Mouse (Mus musculus): Measurements from ENCODE around the gene Cd3d. TPM values are rescaled to one million over a fixed set of nuclear protein-coding genes. Genes with fewer than 3 reads are reported as not detected.

Gene Cd3d
- polyA plus RNA-seq, 1 experiment from 2014 or later, result 0.37 TPM

- Histone ChIP-seq H3K27me3 (ENCODE audit: insufficient read depth, low read length) (no peaks in the 10 kb centered on the region), H3K9me3 (replicated peaks; ENCODE audit: low read length) (no peaks in the 10 kb centered on the region), H3K36me3 (ENCODE audit: insufficient read depth, low read length) (no peaks in the 10 kb centered on the region), H3K4me2 (ENCODE audit: low read length) (no peak within 1 kb of the TSS), H3K27ac (no peak within 1 kb of the TSS), H3K4me1 (replicated peaks; ENCODE audit: insufficient read depth, low read length) (no peaks in the 10 kb centered on the region), H3K9ac (ENCODE audit: low read depth, low read length) (no peak within 1 kb of the TSS), H3K4me3 (replicated peaks; ENCODE audit: low read depth, low read length) (no peak within 1 kb of the TSS)
- WGBS, result 87% methylated on average over 19 of the region's 19 CpGs
- no peak for TF ChIP-seq CTCF (IDR thresholded peaks at IDR 0.05; ENCODE audit: low read depth)
- DNase-seq (ENCODE audit: low spot score), result no peak
- no peak for ATAC-seq (replicated peaks; ENCODE audit: low FRiP score, low read depth)
These were observed 27.8 kb downstream of the Cd3d start, which contains the start of gene Cd3e for GRCm38 (mm10) chr9:45009180-45010078. TSS of gene Cd3e (minus strand) at chr9:45009627.

- Histone ChIP-seq H3K36me3 (ENCODE audit: insufficient read depth, low read length) (no peaks in the 10 kb centered on the region), H3K27me3 (ENCODE audit: insufficient read depth, low read length) (no peaks in the 10 kb centered on the region), H3K9me3 (replicated peaks; ENCODE audit: low read length) (no peaks in the 10 kb centered on the region), H3K4me1 (replicated peaks; ENCODE audit: insufficient read depth, low read length) (no peaks in the 10 kb centered on the region), H3K27ac (no peak overlapping the region), H3K4me2 (ENCODE audit: low read length) (no peak overlapping the region), H3K9ac (ENCODE audit: low read depth, low read length) (no peak overlapping the region), H3K4me3 (replicated peaks; ENCODE audit: low read depth, low read length) (no peak overlapping the region)
- no peak for ATAC-seq (replicated peaks; ENCODE audit: low FRiP score, low read depth)
- 72% methylated on average over 4 of the region's 4 CpGs for WGBS
- no peak for DNase-seq (ENCODE audit: low spot score)
- TF ChIP-seq CTCF (IDR thresholded peaks at IDR 0.05; ENCODE audit: low read depth), result no peak
These were observed 28.9 kb downstream of the Cd3d start for GRCm38 (mm10) chr9:45010461-45010860.

GRCm38 (mm10) chr9:45011291-45011690, 29.7 kb downstream of the Cd3d start:
- TF ChIP-seq CTCF (IDR thresholded peaks at IDR 0.05; ENCODE audit: low read depth), result no peak
- WGBS, result 42% methylated on average over 6 of the region's 6 CpGs
- Histone ChIP-seq H3K4me3 (replicated peaks; ENCODE audit: low read depth, low read length) (no peak overlapping the region), H3K4me2 (ENCODE audit: low read length) (no peak overlapping the region), H3K9me3 (replicated peaks; ENCODE audit: low read length) (no peaks in the 10 kb centered on the region), H3K27ac (no peak overlapping the region), H3K9ac (ENCODE audit: low read depth, low read length) (no peak overlapping the region), H3K27me3 (ENCODE audit: insufficient read depth, low read length) (no peaks in the 10 kb centered on the region), H3K36me3 (ENCODE audit: insufficient read depth, low read length) (no peaks in the 10 kb centered on the region), H3K4me1 (replicated peaks; ENCODE audit: insufficient read depth, low read length) (no peaks in the 10 kb centered on the region)
- ATAC-seq (replicated peaks; ENCODE audit: low FRiP score, low read depth) (no peak), DNase-seq (ENCODE audit: low spot score) (no peak)

- no peaks in the 10 kb centered on the region for H3K36me3 ChIP-seq (ENCODE audit: insufficient read depth, low read length)
- no peak overlapping the region for H3K9ac ChIP-seq (ENCODE audit: low read depth, low read length)
- H3K4me1 ChIP-seq (replicated peaks; ENCODE audit: insufficient read depth, low read length), result no peaks in the 10 kb centered on the region
- DNase-seq (ENCODE audit: low spot score), result no peak
- ATAC-seq (replicated peaks; ENCODE audit: low FRiP score, low read depth), result no peak
- no peak for TF ChIP-seq CTCF (IDR thresholded peaks at IDR 0.05; ENCODE audit: low read depth)
- H3K27ac ChIP-seq, result no peak overlapping the region
- no peaks in the 10 kb centered on the region for H3K27me3 ChIP-seq (ENCODE audit: insufficient read depth, low read length)
- WGBS, result 48% methylated on average over 2 of the region's 2 CpGs
- no peak overlapping the region for H3K4me2 ChIP-seq (ENCODE audit: low read length)
- H3K9me3 ChIP-seq (replicated peaks; ENCODE audit: low read length), result no peaks in the 10 kb centered on the region
- no peak overlapping the region for H3K4me3 ChIP-seq (replicated peaks; ENCODE audit: low read depth, low read length)
These were observed 33.3 kb downstream of the Cd3d start for GRCm38 (mm10) chr9:45014879-45015278.

- H3K9ac ChIP-seq (ENCODE audit: low read depth, low read length), result no peak overlapping the region
- H3K27ac ChIP-seq, result no peak overlapping the region
- H3K36me3 ChIP-seq (ENCODE audit: insufficient read depth, low read length), result no peaks in the 10 kb centered on the region
- H3K9me3 ChIP-seq (replicated peaks; ENCODE audit: low read length), result no peaks in the 10 kb centered on the region
- no peak for DNase-seq (ENCODE audit: low spot score)
- no peak overlapping the region for H3K4me3 ChIP-seq (replicated peaks; ENCODE audit: low read depth, low read length)
- 46% methylated on average over 3 of the region's 3 CpGs for WGBS
- H3K4me1 ChIP-seq (replicated peaks; ENCODE audit: insufficient read depth, low read length), result no peaks in the 10 kb centered on the region
- H3K4me2 ChIP-seq (ENCODE audit: low read length), result no peak overlapping the region
- no peak for TF ChIP-seq CTCF (IDR thresholded peaks at IDR 0.05; ENCODE audit: low read depth)
- H3K27me3 ChIP-seq (ENCODE audit: insufficient read depth, low read length), result no peaks in the 10 kb centered on the region
- ATAC-seq (replicated peaks; ENCODE audit: low FRiP score, low read depth), result no peak
These were observed 34.3 kb downstream of the Cd3d start for GRCm38 (mm10) chr9:45015841-45016240.

GRCm38 (mm10) chr9:45018031-45018430, 36.4 kb downstream of the Cd3d start:
- no peak for TF ChIP-seq CTCF (IDR thresholded peaks at IDR 0.05; ENCODE audit: low read depth)
- H3K27me3 ChIP-seq (ENCODE audit: insufficient read depth, low read length), result no peaks in the 10 kb centered on the region

More at GRCm38 (mm10) chr9:45018031-45018430, 36.4 kb downstream of the Cd3d start:
- Histone ChIP-seq H3K9ac (ENCODE audit: low read depth, low read length) (no peak overlapping the region), H3K9me3 (replicated peaks; ENCODE audit: low read length) (no peaks in the 10 kb centered on the region), H3K4me2 (ENCODE audit: low read length) (no peak overlapping the region), H3K27ac (no peak overlapping the region), H3K4me1 (replicated peaks; ENCODE audit: insufficient read depth, low read length) (no peaks in the 10 kb centered on the region), H3K4me3 (replicated peaks; ENCODE audit: low read depth, low read length) (no peak overlapping the region), H3K36me3 (ENCODE audit: insufficient read depth, low read length) (no peaks in the 10 kb centered on the region)
- 65% methylated on average over 11 of the region's 11 CpGs for WGBS
- ATAC-seq (replicated peaks; ENCODE audit: low FRiP score, low read depth) (no peak), DNase-seq (ENCODE audit: low spot score) (no peak)
